Mouse (Mus musculus) gastrocnemius, postnatal 14 days (tissue): ENCODE data around the gene Kcns1. TPM values are rescaled to one million over a fixed set of nuclear protein-coding genes. Genes with fewer than 3 reads are reported as not detected.

ENCODE experiments used
- DNase-seq: peaks from one replicate; pipeline ENCODE4 v3.0.0; 2021; ENCODE audit warnings: mixed read lengths
- intact Hi-C: fragments of 180-260 bp; cut with DNase I; formaldehyde crosslinking; loops from one replicate; pipeline ENCODE4 v1.15.1; 2025; ENCODE audit warnings: low total_unique reads
- total RNA-seq, 2 experiments: library from RNA; stranded (reverse); gene quantifications; 2 replicates each; pipeline ENCODE4 v1.2.3; 2021

Gene Kcns1
- total RNA-seq, 2 experiments from 2014 or later, result 1.2 to 2.8 TPM

- intact Hi-C loops, result no loop called here
- DNase-seq, result no peak
These were observed 3.9 kb upstream of the Kcns1 start for GRCm38 (mm10) chr2:164174649-164175395.

GRCm38 (mm10) chr2:164173394-164173793 lies 2.5 kb upstream of the Kcns1 start:
- DNase-seq, result peak; percentile 69
- intact Hi-C loops, result no loop called here

- DNase-seq, result no peak
- intact Hi-C loops, result no loop called here
These were observed 587 bp downstream of the Kcns1 start for GRCm38 (mm10) chr2:164170326-164170725.

GRCm38 (mm10) chr2:164168571-164168946 lies 2.4 kb downstream of the Kcns1 start:
- intact Hi-C loops, result no loop called here
- no peak for DNase-seq

- intact Hi-C loops, result no loop called here
- DNase-seq, result no peak
These were observed 3.0 kb downstream of the Kcns1 start for GRCm38 (mm10) chr2:164167752-164168570.

GRCm38 (mm10) chr2:164164941-164165340 lies 6.0 kb downstream of the Kcns1 start:
- intact Hi-C loops, result no loop called here

GRCm38 (mm10) chr2:164161515-164162055 lies 9.3 kb downstream of the Kcns1 start:
- intact Hi-C loops, result no loop called here
- DNase-seq, result no peak

More at GRCm38 (mm10) chr2:164164941-164165340, 6.0 kb downstream of the Kcns1 start:
- no peak for DNase-seq

GRCm38 (mm10) chr2:164158838-164159237 lies 12.1 kb downstream of the Kcns1 start:
- intact Hi-C loops, result no loop called here
- DNase-seq, result no peak

- intact Hi-C loops, result no loop called here
- DNase-seq, result no peak
These were observed 14.8 kb downstream of the Kcns1 start for GRCm38 (mm10) chr2:164156158-164156557.

GRCm38 (mm10) chr2:164154007-164154406 lies 16.9 kb downstream of the Kcns1 start:
- intact Hi-C loops, result no loop called here

GRCm38 (mm10) chr2:164152341-164152740 lies 18.6 kb downstream of the Kcns1 start:
- intact Hi-C loops, result no loop called here
- DNase-seq, result no peak

More at GRCm38 (mm10) chr2:164154007-164154406, 16.9 kb downstream of the Kcns1 start:
- DNase-seq, result no peak

- no peak for DNase-seq
These were observed 20.7 kb downstream of the Kcns1 start for GRCm38 (mm10) chr2:164150086-164150760.

GRCm38 (mm10) chr2:164146556-164146955 lies 24.4 kb downstream of the Kcns1 start:
- no peak for DNase-seq
- intact Hi-C loops, result no loop called here

More at GRCm38 (mm10) chr2:164150086-164150760, 20.7 kb downstream of the Kcns1 start:
- intact Hi-C loops, result no loop called here

GRCm38 (mm10) chr2:164144541-164144940 lies 26.4 kb downstream of the Kcns1 start:
- DNase-seq, result no peak
- intact Hi-C loops, result no loop called here

- intact Hi-C loops, result no loop called here
These were observed 26.9 kb downstream of the Kcns1 start for GRCm38 (mm10) chr2:164144025-164144424.

GRCm38 (mm10) chr2:164142021-164142420 lies 28.9 kb downstream of the Kcns1 start:
- intact Hi-C loops, result no loop called here
- peak; percentile 22 for DNase-seq

More at GRCm38 (mm10) chr2:164144025-164144424, 26.9 kb downstream of the Kcns1 start:
- no peak for DNase-seq

- no peak for DNase-seq
- intact Hi-C loops, result loop anchor here (10.0 kb wide), 1 partner anchor 247 kb away; the partner anchor contains the start of gene Slpi
These were observed 33.2 kb downstream of the Kcns1 start for GRCm38 (mm10) chr2:164137754-164138153.

GRCm38 (mm10) chr2:164136393-164136792 lies 34.5 kb downstream of the Kcns1 start:
- intact Hi-C loops, result loop anchor here (10.0 kb wide), 1 partner anchor 248 kb away; the partner anchor contains the start of gene Slpi
- DNase-seq, result peak; percentile 13

- intact Hi-C loops, result loop anchor here (10.0 kb wide), 1 partner anchor 249 kb away; the partner anchor contains the start of gene Slpi
- no peak for DNase-seq
These were observed 35.5 kb downstream of the Kcns1 start for GRCm38 (mm10) chr2:164135367-164135766.
